Mouse (Mus musculus): ENCODE measurements around the gene Tesc. TPM values are rescaled to one million over a fixed set of nuclear protein-coding genes. Genes with fewer than 3 reads are reported as not detected.

Gene Tesc
- total RNA-seq (2015; ENCODE audit: low replicate concordance) (not detected in 2 replicates), total RNA-seq (2017; ENCODE audit: low replicate concordance) (0.64 TPM in 1 of 2 replicates, not detected in the other)

DNA sequence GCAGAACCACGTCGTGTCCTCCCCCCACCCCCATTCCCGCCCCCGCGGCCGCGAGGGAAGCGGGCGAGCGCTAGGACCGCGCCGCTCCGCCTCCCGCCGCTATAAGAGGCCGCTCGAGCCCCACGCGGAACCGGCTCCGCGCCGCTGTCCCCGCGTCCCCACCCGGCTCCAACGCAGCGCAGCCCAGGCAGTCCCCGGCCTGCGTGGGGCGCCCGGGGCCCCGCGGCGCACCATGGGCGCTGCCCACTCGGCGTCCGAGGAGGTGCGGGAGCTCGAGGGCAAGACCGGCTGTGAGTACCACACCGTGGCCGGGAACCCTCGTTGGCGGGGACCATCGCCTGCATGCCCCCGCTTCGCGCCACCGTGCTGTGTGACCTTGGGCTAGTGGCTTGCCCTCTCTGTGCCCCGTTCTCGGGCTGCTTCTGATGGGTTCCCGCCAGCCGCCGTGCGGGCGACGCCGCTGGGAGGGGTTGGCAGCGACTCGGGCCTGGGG, at the start of gene Tesc:
Gene Tesc, plus strand, starts transcription at position 46 of the 493 bp plus-strand sequence.
- no peak for ATAC-seq (replicated peaks; ENCODE audit: low FRiP score, poor library complexity, severe bottlenecking)

DNA sequence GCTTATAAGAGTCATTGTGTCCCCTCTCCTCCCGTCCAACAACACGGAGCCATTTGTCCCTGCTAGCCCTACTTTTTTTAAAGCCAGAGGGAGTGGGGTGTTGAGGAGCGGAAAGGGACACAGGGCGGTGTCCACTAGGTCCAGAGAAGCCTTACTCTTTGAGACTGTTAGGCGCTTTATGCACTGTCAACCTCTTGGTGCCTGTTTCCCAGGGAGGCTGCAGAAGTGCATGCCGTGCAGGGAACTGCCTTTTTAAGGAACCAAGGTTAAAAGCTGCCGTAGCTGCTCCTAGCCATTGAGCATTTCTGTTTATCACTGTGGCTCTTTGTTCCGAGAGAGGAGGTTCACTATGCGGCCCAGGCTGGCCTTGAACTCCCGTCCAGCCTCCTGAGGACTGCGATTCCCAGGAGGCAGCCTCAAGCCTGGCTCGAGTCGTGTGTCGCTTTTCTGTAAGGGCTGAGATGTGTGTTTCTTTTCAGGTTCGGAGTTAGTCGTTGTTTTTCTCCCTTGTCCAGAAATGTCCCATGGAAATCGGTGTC, 49.3 kb upstream of the Tesc start:
- no peak for ATAC-seq (replicated peaks; ENCODE audit: low FRiP score, poor library complexity, severe bottlenecking)

DNA sequence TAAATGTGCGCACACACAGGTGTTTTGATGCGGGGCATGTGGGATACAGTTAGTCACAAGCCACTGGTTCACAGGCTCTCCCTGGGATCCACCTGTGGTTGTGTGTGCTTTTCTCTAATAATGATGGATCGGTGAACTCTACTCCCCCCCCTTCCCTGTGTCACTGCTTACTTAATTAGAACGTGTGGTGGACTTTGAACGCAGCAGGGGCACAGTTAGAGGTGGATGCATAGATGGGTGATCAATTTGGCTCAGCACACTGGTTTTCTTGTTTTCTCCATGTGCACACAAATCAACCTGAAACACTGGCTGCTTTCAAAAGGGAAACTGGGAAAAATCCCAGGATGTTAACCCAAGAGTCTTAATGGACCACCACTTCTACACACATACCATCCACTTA, 48.5 kb upstream of the Tesc start:
- no peak for ATAC-seq (replicated peaks; ENCODE audit: low FRiP score, poor library complexity, severe bottlenecking)

GRCm38 (mm10) chr5:117980921-117981320, 46.6 kb upstream of the Tesc start:
- no peak for ATAC-seq (replicated peaks; ENCODE audit: low FRiP score, poor library complexity, severe bottlenecking)

- no peak for ATAC-seq (replicated peaks; ENCODE audit: low FRiP score, poor library complexity, severe bottlenecking)
Measured at GRCm38 (mm10) chr5:117981943-117982342, 45.6 kb upstream of the Tesc start.

DNA sequence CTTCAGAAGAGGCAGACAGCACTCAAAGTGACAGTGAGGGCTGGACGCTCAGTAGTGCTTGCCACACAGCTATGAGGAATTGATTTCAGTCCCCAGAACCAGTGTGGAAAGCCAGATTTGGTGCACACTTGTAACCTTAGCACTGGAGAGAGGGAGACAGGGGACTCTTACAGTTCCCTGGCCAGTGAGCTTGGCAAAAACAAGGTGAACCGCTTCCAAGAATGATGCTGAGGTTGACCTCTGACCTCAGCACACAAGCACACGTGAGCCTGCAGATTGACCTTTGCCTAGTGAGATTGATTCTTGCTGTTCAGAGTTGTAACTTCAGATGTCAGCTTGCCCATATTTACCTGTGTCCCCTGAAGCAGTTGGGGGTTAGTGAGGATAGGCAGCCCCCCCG, 41.2 kb upstream of the Tesc start:
- no peak for ATAC-seq (replicated peaks; ENCODE audit: low FRiP score, poor library complexity, severe bottlenecking)

DNA sequence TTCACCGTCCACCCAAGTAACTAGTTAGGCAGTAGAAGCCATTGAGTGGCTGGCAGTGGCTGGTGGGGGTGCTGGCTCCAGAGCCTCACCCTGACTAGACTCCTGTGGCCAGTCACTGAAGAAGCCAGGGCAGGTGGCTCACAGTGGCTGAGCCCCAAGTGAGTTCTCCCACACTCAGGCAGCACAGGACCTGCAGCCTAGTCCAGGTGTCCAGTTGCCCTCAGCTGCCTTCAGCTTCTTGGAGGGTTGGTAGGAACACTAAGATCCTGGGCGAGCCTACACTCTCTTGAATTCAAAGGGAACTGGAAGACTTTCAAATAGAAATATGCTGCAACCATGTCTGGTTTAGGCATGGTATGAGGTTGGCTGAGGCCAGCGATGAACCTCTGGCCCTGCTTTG, 39.7 kb upstream of the Tesc start:
- ATAC-seq (replicated peaks; ENCODE audit: low FRiP score, poor library complexity, severe bottlenecking), result no peak

- no peak for ATAC-seq (replicated peaks; ENCODE audit: low FRiP score, poor library complexity, severe bottlenecking)
Measured at GRCm38 (mm10) chr5:117988367-117988766, 39.2 kb upstream of the Tesc start.

DNA sequence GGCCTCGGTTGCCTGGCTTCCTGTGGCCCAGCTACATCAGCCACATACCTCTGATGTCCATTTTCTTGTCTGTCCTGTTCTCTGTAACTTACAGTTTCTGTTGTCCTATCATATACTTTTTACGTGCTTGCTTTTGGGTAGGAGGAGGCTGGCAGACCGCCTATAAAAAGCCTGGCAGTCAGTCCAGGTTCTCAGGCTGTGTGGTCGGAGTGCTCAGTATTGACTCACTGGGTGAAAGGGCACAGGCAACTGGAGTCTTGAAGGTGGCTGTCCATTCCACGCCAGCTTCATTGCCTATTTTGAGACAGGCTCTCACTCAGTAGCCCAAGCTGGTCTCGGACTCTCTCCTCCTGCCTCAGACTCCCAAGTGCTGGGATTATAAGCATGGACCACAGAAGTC, 37.8 kb upstream of the Tesc start:
- ATAC-seq (replicated peaks; ENCODE audit: low FRiP score, poor library complexity, severe bottlenecking), result no peak

GRCm38 (mm10) chr5:117990957-117991356, 36.6 kb upstream of the Tesc start:
- no peak for ATAC-seq (replicated peaks; ENCODE audit: low FRiP score, poor library complexity, severe bottlenecking)

- no peak for ATAC-seq (replicated peaks; ENCODE audit: low FRiP score, poor library complexity, severe bottlenecking)
Measured at GRCm38 (mm10) chr5:117993550-117993949, 34.0 kb upstream of the Tesc start.

GRCm38 (mm10) chr5:117995372-117995901, 32.1 kb upstream of the Tesc start:
- ATAC-seq (replicated peaks; ENCODE audit: low FRiP score, poor library complexity, severe bottlenecking), result no peak

DNA sequence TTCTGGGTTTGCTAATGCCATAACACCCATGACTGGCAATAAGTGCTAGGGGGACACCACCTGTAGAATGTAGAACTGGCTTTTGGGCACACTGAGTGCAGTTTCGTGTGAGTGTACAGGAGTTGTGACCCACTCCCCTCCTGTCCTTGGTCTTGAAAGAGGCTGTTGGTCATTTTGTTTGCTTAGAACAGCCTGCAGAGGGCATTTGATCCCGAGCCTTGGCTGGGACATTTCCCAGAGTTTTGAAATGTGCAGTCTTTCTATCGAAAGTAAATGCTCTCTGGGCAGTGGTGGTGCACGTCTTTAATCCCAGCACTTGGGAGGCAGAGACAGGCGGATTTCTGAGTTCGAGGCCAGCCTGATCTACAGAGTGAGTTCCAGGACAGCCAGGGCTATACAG, 31.6 kb upstream of the Tesc start:
- ATAC-seq (replicated peaks; ENCODE audit: low FRiP score, poor library complexity, severe bottlenecking), result no peak

GRCm38 (mm10) chr5:117996581-117996980, 31.0 kb upstream of the Tesc start:
- ATAC-seq (replicated peaks; ENCODE audit: low FRiP score, poor library complexity, severe bottlenecking), result no peak

GRCm38 (mm10) chr5:117997434-117997970, 30.0 kb upstream of the Tesc start:
- ATAC-seq (replicated peaks; ENCODE audit: low FRiP score, poor library complexity, severe bottlenecking), result no peak

DNA sequence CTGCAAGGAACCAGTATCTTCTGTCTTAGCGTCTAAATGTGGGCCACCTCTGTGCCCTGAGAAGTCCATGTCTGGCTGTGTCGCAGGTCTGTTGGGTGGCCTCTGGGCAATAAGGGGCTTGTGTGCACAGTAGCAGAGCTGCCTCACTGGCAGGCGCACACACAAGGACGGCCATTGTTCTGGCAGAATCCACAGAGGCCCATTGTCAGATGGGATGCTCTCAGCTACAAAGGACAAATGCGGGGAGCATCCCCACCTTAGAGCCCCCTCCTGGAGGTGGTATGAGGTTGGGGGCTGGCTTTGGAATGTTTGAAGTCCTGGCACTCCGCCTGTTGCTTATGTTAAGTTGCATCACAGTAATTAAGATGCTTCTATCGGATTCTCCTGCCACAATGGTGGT, 28.5 kb upstream of the Tesc start:
- ATAC-seq (replicated peaks; ENCODE audit: low FRiP score, poor library complexity, severe bottlenecking), result no peak

- no peak for ATAC-seq (replicated peaks; ENCODE audit: low FRiP score, poor library complexity, severe bottlenecking)
Measured at GRCm38 (mm10) chr5:117999584-117999983, 28.0 kb upstream of the Tesc start.

DNA sequence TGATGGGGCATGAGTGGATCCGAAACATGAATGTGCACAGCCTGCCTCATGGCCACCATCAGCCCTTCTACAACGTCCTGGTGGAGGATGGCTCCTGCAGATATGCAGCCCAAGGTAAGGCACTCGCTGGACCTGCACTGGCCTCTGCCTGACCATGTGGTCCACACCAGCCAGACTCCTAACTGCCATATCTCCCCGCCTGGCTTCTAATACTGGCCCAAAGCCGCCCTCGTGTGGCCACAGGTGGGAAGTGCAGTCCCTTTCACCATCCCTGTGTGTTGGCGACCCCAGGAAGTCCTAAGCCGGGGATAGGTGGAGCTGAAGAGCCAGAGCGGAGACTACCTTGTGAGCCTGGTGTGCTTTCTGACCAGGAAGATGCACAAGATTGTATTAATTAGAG, 25.5 kb upstream of the Tesc start:
- 0 out of 2 replicates have a peak, but pooled peaks have one; percentile 32 for ATAC-seq (replicated peaks; ENCODE audit: low FRiP score, poor library complexity, severe bottlenecking)

DNA sequence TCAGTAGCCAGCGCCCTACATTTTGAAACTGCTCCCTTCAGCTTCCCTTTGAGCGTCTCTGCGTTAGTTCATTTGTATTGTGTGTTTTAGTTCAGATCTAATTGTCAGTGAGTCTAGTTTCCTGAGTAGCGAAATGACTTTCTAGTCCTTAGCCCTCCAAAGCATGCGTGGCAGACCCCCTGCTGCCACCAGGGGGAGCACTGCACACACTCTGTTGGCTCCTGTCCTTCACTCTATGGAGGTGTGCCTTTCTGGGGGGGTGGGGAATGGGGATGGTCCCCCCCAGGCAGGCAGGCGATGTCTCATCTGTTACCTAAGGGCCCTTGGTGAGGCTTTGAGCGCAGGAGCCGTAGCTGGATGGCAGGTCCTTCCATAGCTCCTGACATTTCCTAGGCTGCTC, 22.9 kb upstream of the Tesc start:
- peak; percentile 41; the same call in 1 of the 2 replicates for ATAC-seq (replicated peaks; ENCODE audit: low FRiP score, poor library complexity, severe bottlenecking)

- no peak for ATAC-seq (replicated peaks; ENCODE audit: low FRiP score, poor library complexity, severe bottlenecking)
Measured at GRCm38 (mm10) chr5:118005728-118006127, 21.8 kb upstream of the Tesc start.

DNA sequence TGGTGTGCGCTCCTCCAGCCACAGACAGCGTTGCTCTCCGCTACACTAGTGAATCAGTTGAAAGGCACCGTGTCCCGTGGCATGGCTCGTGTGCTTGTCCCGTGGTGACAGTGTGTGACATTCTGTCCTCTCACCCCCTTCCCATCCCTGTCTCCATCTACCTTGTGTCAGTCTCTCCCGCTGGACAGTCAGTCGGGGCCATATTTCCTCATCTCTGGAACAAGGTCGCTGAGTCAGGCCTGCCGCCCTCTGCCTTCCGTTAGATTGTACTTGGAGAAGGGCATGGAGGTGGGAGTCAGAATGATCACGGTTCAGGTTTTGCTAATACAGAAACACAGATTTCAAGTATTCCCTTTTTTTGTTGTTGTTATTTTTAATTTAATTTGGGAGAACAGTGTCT, 19.2 kb upstream of the Tesc start:
- no peak for ATAC-seq (replicated peaks; ENCODE audit: low FRiP score, poor library complexity, severe bottlenecking)

GRCm38 (mm10) chr5:118010872-118011271, 16.7 kb upstream of the Tesc start:
- ATAC-seq (replicated peaks; ENCODE audit: low FRiP score, poor library complexity, severe bottlenecking), result no peak
